Mouse (Mus musculus) ES-E14 (cell line): ENCODE measurements around the gene Osbpl10.

Source experiments
- CHD2 ChIP-seq: IDR thresholded peaks from 2 replicates; pipeline ENCODE4 v1.6.1; 2014; ENCODE audit warnings: mild to moderate bottlenecking, low read depth, low read length, inconsistent platforms
- ZNF384 ChIP-seq: IDR thresholded peaks from 2 replicates; pipeline ENCODE4 v1.6.1; 2012; ENCODE audit warnings: low read depth, low read length, inconsistent platforms

DNA sequence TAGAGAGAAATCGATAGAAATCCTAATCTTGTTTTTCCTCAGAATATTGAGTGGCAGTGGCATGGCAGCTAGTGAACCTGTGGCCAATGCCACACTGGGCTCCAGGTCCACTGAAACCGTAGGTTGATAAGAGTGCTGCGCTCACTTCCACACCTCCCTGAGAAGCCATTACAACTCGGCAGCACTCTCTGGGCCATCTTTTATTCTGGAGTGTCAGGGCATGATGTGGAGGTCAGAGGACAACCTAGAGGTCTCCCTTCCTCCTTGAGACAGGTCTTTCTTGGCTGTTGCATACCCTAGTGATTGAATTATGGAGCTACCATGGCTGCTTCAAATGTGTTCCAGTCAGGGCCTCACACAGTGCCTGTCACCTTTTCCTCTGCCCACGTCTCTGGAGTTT, 283.5 kb downstream of the Osbpl10 start:
- TF ChIP-seq CHD2 (no peak), ZNF384 (no peak)
